Mouse (Mus musculus) lung, postnatal 36 days (tissue): ENCODE measurements at regions not wholly inside any gene's neighbourhood (a gene's known extent, or its start where the extent isn't known, plus 50 kb on each side); places are given as distances from the start of the nearest gene placed in this dataset.
"Not testable (repeated sequence)": the region's sequence is repeated elsewhere in the genome, so short reads cannot be mapped to it uniquely, and the experiment has no call there.

Experiments
- DNase-seq: peaks from one replicate; pipeline ENCODE4 v3.0.0; 2022; ENCODE audit warnings: mixed read lengths

GRCm38 (mm10) chr3:133665425-133666317, 120.7 kb upstream of the Tet2 start:
- DNase-seq, result no peak

GRCm38 (mm10) chr3:133672742-133673447, 128.0 kb upstream of the Tet2 start:
- no peak for DNase-seq

GRCm38 (mm10) chr3:133677892-133678291, 133.0 kb upstream of the Tet2 start:
- DNase-seq, result no peak

DNA sequence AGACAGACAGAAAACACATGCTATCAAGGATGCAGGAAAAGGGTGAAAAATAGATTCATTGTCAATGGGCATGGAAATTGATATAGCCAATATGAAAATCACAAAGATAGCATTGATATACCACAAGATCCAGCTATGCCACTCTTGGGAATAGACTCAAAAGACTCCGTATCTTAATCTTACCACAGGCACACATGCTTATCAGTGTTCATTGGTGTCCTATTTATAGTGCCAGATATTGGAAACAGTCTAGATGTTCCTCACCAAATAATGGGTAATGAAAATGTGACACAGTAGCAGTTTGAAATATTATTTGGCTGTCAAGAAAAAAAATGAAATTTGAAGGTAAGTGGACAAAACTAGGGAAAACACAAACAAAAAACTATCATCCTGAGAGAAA, 135.0 kb upstream of the Tet2 start:
- DNase-seq, result no peak

DNA sequence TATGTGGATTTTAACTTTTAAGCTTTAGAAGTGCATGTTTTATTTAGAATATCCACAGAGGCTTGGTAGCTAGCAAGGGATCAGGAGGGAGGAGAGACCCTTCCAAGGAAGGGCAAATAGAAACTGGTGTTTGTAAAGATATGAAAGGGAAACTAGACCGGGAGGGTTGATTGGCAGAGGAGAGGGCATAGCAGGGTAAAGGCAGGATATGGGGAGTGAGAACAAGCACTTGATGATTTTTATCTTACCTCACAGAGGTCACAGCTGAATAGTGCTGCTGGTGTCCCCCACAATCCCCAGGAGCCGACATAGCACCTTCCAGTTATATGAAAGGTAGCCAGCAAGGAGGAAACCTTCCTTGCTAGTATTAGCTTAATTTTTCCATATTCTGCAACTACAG, 135.4 kb upstream of the Tet2 start:
- DNase-seq, result no peak

DNA sequence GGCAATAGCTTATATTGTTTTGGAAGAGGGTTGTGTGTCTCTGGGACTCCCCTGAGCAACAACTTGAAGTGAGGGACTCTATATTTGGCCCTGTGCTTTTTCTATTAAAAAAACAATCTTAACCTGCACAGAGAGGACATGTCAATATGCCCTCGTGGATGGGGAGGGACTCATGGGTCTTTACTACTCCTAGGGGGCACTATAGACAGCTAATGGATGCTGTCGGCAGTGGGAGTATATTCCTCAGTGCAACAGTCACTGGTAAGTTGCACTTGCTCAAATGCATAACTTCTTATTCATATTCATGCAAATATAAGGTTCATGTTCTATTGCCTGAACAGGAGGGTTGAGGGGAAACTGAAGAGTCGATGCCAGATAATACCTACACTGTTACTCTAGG, 135.9 kb upstream of the Tet2 start:
- DNase-seq, result no peak

GRCm38 (mm10) chr3:133684196-133684743, 139.3 kb upstream of the Tet2 start:
- DNase-seq, result no peak

DNA sequence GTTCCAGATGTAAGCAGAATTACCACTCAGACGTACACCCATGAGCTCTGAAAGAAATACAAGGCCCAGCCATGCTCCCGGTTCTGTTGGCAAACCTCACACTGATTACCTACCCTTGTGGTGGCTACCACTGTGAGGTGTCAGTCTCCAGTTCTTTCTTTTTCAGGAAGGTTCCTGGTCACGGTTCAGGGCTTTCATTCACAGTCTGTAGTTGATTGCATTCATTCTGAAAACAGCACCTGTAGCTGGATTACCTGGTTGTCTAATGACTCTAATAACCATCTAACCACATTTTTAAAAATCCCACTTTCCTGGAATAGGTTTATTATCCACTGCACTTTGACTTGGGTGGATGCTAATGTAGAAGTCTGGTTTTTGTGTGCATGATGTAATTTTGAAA, 139.8 kb upstream of the Tet2 start:
- no peak for DNase-seq

DNA sequence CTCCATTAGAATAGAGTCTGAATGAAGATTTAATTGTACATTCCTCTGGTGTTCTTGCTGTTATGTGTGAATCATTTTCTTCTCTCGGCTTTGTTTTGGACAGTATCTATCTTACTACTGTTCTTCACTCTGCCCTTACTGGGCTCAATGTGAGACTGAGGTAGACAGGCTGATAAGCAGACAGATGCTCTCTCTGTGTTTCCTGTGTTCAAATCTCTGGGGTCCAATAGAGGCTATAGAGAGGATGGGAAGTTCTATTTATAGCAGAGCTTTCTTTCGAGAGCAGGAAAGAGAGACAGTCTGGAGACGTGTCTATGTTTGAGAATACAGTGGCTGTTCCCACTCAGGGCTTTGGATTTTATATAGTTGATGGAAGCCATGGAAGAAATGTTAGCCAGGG, 140.5 kb upstream of the Tet2 start:
- DNase-seq, result no peak

DNA sequence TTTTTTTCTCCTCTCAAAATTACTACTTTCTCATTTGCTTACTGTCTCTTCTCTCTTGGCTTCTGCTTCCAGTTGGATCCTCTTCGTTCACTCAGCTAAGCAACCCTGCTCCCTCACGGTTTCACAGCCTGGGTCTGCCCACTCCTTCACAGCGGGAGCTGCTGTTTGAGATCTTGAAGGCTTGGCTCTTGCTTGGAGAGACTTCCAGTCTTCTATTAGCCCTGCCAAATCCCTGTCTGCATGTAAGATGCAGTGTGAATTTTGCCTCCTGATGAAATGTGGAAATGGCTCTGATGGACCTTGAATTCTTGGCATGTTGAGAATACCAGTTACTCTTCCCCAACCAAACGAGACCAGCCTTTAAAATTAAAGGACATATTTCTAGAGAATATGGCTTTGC, 149.1 kb upstream of the Tet2 start:
- no peak for DNase-seq

DNA sequence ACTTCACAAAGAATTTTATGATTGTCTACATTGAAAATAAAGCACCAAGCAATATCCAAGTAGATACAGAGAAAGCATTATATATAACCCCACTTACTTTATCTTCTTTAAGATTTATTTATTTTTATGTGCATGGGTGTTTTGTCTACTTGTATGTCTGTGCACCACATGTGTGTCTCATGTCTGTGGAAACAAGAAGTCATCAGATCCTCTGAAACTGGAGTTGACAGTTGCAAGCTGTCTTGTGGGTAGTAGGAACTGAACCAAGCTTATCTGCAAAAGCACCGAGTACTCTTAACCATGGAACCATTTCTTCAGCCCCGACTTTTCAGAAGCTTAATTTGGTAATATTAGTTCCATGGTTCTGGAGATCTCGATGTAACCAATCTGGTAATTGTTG, 151.2 kb upstream of the Tet2 start:
- no peak for DNase-seq

GRCm38 (mm10) chr3:133704849-133705248, 159.9 kb upstream of the Tet2 start:
- DNase-seq, result not testable (repeated sequence)

DNA sequence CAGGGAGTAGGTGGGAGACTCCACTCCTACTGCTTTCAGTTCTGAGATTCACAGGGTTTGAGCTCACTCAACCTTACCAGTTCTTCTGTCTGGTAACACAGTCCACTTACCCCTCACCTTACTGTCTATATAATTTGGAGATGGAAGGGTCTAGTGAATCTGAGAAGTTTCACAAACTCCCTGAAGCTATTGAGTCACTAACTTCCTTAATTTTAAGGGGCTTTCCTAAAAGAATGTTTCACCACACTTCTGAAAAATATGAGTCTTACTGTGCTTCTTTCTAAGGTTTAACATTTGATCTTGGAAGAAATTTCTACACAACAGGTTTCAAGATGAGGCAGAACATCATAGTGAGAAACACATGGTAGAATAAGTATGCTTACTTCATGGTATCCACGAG, 166.6 kb upstream of the Tet2 start:
- DNase-seq, result no peak

GRCm38 (mm10) chr3:133722550-133723290, 177.8 kb upstream of the Tet2 start:
- DNase-seq, result no peak

- DNase-seq, result no peak
Observed at GRCm38 (mm10) chr3:133726831-133727230, 181.9 kb upstream of the Tet2 start.

DNA sequence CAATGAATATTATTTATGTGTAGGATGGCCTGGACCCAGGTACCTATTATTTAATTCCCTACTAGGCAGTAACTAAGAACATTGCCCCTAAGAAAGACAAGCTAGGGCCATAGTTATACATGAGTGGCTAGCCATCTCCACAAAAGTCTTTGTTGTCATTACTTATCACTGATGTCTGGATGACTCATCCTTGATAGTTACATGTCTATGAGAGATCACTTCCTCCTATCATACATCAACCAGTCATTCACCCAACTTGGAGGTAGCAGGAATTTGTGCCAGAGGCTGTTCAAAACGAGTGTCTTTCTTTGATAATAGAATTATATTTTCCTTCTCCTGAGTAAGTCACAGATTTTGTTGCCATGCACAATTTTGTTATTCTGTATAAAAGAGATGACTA, 190.7 kb upstream of the Tet2 start:
- no peak for DNase-seq

DNA sequence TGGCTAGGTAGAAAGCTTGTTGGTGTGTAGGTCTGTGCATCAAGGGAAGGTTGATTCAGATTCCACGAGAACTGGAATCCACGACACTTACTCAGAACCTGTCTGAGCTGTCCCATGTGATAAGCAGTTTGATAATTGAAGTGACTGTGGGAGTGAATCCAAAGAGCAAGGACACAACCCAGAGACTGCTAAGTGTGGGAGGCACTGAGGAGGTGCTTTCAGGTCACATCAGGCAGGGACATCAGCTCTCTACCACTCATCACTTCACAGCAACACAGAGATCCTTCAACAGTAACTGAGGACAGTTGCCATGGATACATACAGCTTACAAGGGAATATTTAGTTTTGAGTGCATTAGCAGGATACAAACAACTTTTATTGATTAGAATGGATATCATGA, 194.0 kb upstream of the Tet2 start:
- DNase-seq, result no peak

GRCm38 (mm10) chr3:133744552-133745118, 199.7 kb upstream of the Tet2 start:
- DNase-seq, result no peak

- no peak for DNase-seq
Observed at GRCm38 (mm10) chr3:133748756-133749737, 204.1 kb upstream of the Tet2 start.

GRCm38 (mm10) chr3:133750061-133750460, 205.1 kb upstream of the Tet2 start:
- DNase-seq, result no peak

DNA sequence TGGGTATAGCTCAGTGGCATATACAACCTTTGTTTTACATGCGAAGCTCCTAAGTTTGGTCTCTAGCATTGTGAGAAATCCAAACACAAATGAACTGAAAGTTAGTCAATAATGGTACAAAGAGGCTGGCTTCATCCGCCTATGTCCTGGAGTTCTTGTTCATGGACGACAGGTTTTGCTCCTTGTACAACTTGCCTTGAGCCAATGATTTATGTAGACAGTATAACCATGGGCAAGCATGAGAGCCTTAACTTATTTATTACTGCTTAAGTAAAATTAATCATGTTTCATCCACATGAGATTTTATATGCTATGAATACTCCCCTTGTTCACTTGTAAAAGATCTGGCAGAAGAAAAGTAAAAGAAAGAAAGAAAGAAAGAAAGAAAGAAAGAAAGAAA, 205.7 kb upstream of the Tet2 start:
- no peak for DNase-seq

DNA sequence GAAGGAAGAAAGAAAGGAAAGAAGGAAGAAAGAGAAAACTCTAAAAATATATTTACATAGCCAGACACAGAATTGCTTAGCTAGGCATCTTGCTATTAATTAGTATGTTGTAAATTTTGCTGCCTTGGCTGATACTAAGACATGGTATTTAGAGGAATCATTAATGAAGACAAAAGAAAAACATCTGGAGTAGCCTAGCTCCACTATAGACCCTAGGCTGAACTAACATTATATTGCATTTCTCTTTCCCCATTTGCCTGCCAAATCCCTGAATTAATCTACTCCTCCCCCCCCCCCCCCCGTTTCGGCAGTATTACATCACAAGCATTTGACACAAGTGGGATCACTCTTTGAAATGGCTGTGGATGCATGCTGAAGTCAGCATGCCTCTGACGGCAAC, 206.1 kb upstream of the Tet2 start:
- DNase-seq, result no peak
